Mouse (Mus musculus) lung, adult 2 months (tissue): ENCODE data around the gene Ptpn11.

Source experiments
- CTCF ChIP-seq: fragments of 200-500 bp; IDR thresholded peaks from 2 replicates; pipeline ENCODE4 v1.5.1; 2011; ENCODE audit warnings: mild to moderate bottlenecking, low read length, control low read depth; ENCODE audit not compliant: insufficient read depth
- POLR2A ChIP-seq: fragments of 200-500 bp; IDR thresholded peaks from 2 replicates; pipeline ENCODE4 v1.6.1; 2011; ENCODE audit warnings: low read depth, mild to moderate bottlenecking, control low read depth, low read length, borderline replicate concordance; ENCODE audit errors: extremely low read depth

- TF ChIP-seq CTCF (no peak), POLR2A (no peak)
These were observed 3.6 kb downstream of the Ptpn11 start for GRCm38 (mm10) chr5:121187580-121188001.
